ENCODE assay signal across 8 mouse cellular contexts in genomic region chr1:171361106-171362103, GRCm38 (mm10). TPM values are rescaled to one million over a fixed set of nuclear protein-coding genes. Genes with fewer than 3 reads are reported as not detected.
DNase-seq lines count a peak whose midpoint lies in the region; ATAC-seq lines count a peak whose summit lies in the region.

No protein-coding gene starts in this region.

- peak; percentile 50 for DNase-seq in urinary bladder, postnatal 25 days (ENCODE audit: low spot score)
- no peak for DNase-seq in urinary bladder, adult 2 months (ENCODE audit: low spot score)
- DNase-seq in embryo, embryonic 10 days (ENCODE audit: low spot score): peak; percentile 90
- DNase-seq in heart, adult 18-20 months: peak; percentile 75 to 80
- DNase-seq in kidney, adult 18-20 months: peak; percentile 63
- peak; percentile 59 to 85 for DNase-seq in spleen, postnatal 10 days (ENCODE audit: low spot score in 2 of 2)

- peaks cover 21% of the 10 kb centered on the region for H3K4me1 ChIP-seq in limb, embryonic 12.5 days (replicated peaks)
- H3K4me1 ChIP-seq in midbrain, embryonic 13.5 days (replicated peaks): peaks cover 19% of the 10 kb centered on the region

- no peaks in the 10 kb centered on the region for H3K27me3 ChIP-seq in limb, embryonic 12.5 days
- H3K27me3 ChIP-seq in midbrain, embryonic 13.5 days: no peaks in the 10 kb centered on the region

- H3K4me2 ChIP-seq in limb, embryonic 12.5 days: peak overlapping the region; percentile 78
- peak overlapping the region; percentile 80 for H3K4me2 ChIP-seq in midbrain, embryonic 13.5 days (replicated peaks)

- peak overlapping the region; percentile 52 for H3K4me3 ChIP-seq in limb, embryonic 12.5 days (replicated peaks)
- peak overlapping the region; percentile 50 for H3K4me3 ChIP-seq in midbrain, embryonic 13.5 days (replicated peaks)

- peak; percentile 3; the same call in 1 of the 2 replicates for ATAC-seq in limb, embryonic 12.5 days (ENCODE audit: insufficient number of reproducible peaks, insufficient read depth, low FRiP score, low TSS enrichment, low read depth)
- ATAC-seq in midbrain, embryonic 13.5 days: peak; percentile 62

- H3K9me3 ChIP-seq in limb, embryonic 12.5 days: peaks cover 4% of the 10 kb centered on the region; the same call in 1 of the 2 replicates
- no peaks in the 10 kb centered on the region for H3K9me3 ChIP-seq in midbrain, embryonic 13.5 days

- peak overlapping the region; percentile 63 for H3K9ac ChIP-seq in limb, embryonic 12.5 days (replicated peaks)
- H3K9ac ChIP-seq in midbrain, embryonic 13.5 days (replicated peaks): peak overlapping the region; percentile 76

- H3K27ac ChIP-seq in limb, embryonic 12.5 days: peak overlapping the region; percentile 77
- H3K27ac ChIP-seq in midbrain, embryonic 13.5 days: peak overlapping the region; percentile 83

- peaks cover 30% of the 10 kb centered on the region for H3K36me3 ChIP-seq in limb, embryonic 12.5 days
- H3K36me3 ChIP-seq in midbrain, embryonic 13.5 days: peaks cover 25% of the 10 kb centered on the region

- 20% methylated on average over 16 of the region's 16 CpGs for WGBS in limb, embryonic 12.5 days
- WGBS in midbrain, embryonic 13.5 days: 33% methylated on average over 16 of the region's 16 CpGs

RNA-seq across cellular contexts. Expression of gene Klhdc9, which starts 0.8 kb away (rescaled TPM):
- 2.3 and 2.8 TPM in 2 replicates for polyA plus RNA-seq in urinary bladder, adult 2 months (2012; rRNA removed)
- not detected for total RNA-seq in heart, adult 18-20 months (2021)
- polyA plus RNA-seq in limb, embryonic 12.5 days (2016; fragmentation: Nextera tagmentation; extraction: Ambion mirVana): 2.0 and 2.2 TPM in 2 replicates
- 4.2 and 4.6 TPM in 2 replicates for polyA plus RNA-seq in midbrain, embryonic 13.5 days (2015; fragmentation: Nextera tagmentation; extraction: Ambion mirVana)

RNA-seq across cellular contexts. Expression of gene Nectin4, which starts 8.5 kb away (rescaled TPM):
- 35.1 and 39.2 TPM in 2 replicates for polyA plus RNA-seq in urinary bladder, adult 2 months (2012; rRNA removed)
- under 1 TPM; 0.15 to 0.18 TPM for total RNA-seq in heart, adult 18-20 months (2021)
- 6.2 and 7.8 TPM in 2 replicates for polyA plus RNA-seq in limb, embryonic 12.5 days (2016; fragmentation: Nextera tagmentation; extraction: Ambion mirVana)
- 0.70 and 0.97 TPM in 2 replicates for polyA plus RNA-seq in midbrain, embryonic 13.5 days (2015; fragmentation: Nextera tagmentation; extraction: Ambion mirVana)

RNA-seq across cellular contexts. Expression of gene Pfdn2, which starts 15.9 kb away (rescaled TPM):
- polyA plus RNA-seq in urinary bladder, adult 2 months (2012; rRNA removed): 47.8 and 66.6 TPM in 2 replicates
- 10 to 100 TPM; 84.8 to 94.3 TPM for total RNA-seq in heart, adult 18-20 months (2021)
- 123 and 128 TPM in 2 replicates for polyA plus RNA-seq in limb, embryonic 12.5 days (2016; fragmentation: Nextera tagmentation; extraction: Ambion mirVana)
- 166 and 177 TPM in 2 replicates for polyA plus RNA-seq in midbrain, embryonic 13.5 days (2015; fragmentation: Nextera tagmentation; extraction: Ambion mirVana)

RNA-seq across cellular contexts. Expression of gene Nit1, which starts 16.0 kb away (rescaled TPM):
- polyA plus RNA-seq in urinary bladder, adult 2 months (2012; rRNA removed): 63.1 and 70.2 TPM in 2 replicates
- 10 to 100 TPM; 26.4 to 28.8 TPM for total RNA-seq in heart, adult 18-20 months (2021)
- 43.8 and 43.9 TPM in 2 replicates for polyA plus RNA-seq in limb, embryonic 12.5 days (2016; fragmentation: Nextera tagmentation; extraction: Ambion mirVana)
- 57.5 and 61.3 TPM in 2 replicates for polyA plus RNA-seq in midbrain, embryonic 13.5 days (2015; fragmentation: Nextera tagmentation; extraction: Ambion mirVana)

RNA-seq across cellular contexts. Expression of gene Arhgap30, which starts 27.3 kb away (rescaled TPM):
- polyA plus RNA-seq in urinary bladder, adult 2 months (2012; rRNA removed): 4.2 and 5.0 TPM in 2 replicates
- total RNA-seq in heart, adult 18-20 months (2021): 1 to 10 TPM; 2.7 to 5.0 TPM
- 0.75 and 0.91 TPM in 2 replicates for polyA plus RNA-seq in limb, embryonic 12.5 days (2016; fragmentation: Nextera tagmentation; extraction: Ambion mirVana)
- 0.63 TPM in 2 replicates for polyA plus RNA-seq in midbrain, embryonic 13.5 days (2015; fragmentation: Nextera tagmentation; extraction: Ambion mirVana)
